Mouse (Mus musculus): Measurements from ENCODE around the gene Dusp1. TPM values are rescaled to one million over a fixed set of nuclear protein-coding genes. Genes with fewer than 3 reads are reported as not detected.

Gene Dusp1
- total RNA-seq, 2 experiments from 2014 or later: 17.1 to 19.3 TPM

GRCm38 (mm10) chr17:26462634-26463170 is 99.2 kb downstream of the Dusp1 start:
- peak; percentile 69 to 74 for DNase-seq

- no peak for DNase-seq
These were observed 103.9 kb downstream of the Dusp1 start for GRCm38 (mm10) chr17:26458049-26458448.

- no peak for DNase-seq
These were observed 104.4 kb downstream of the Dusp1 start for GRCm38 (mm10) chr17:26457506-26457905.

Small RNAs within 50 kb of the gene (microRNA-seq; reads per million reads assigned to microRNA genes)
- 0 reads per million in 2 experiments for gene Gm22420

Other genes starting within 250 kb of the Dusp1 start
- 10 to 100 TPM; 76.7 to 80.8 TPM for gene Neurl1b, start 147.3 kb downstream of the Dusp1 start, total RNA-seq (2021)
- 100 to 1,000 TPM; 115 to 119 TPM for gene Ergic1, start 639 bp downstream of the Dusp1 start, total RNA-seq (2021)
- gene Atp6v0e, start 101.1 kb upstream of the Dusp1 start, total RNA-seq (2021): 10 to 100 TPM; 43.2 to 49.3 TPM
- gene Crebrf, start 153.5 kb upstream of the Dusp1 start, total RNA-seq (2021): 100 to 1,000 TPM; 113 to 114 TPM
- gene Bnip1, start 218.9 kb upstream of the Dusp1 start, total RNA-seq (2021): 10 to 100 TPM; 32.7 to 35.5 TPM

Measured in layer of hippocampus, postnatal 36 days (tissue).